Mouse (Mus musculus) stomach, postnatal 0 days (tissue): ENCODE measurements around the gene Zfp386.

Source experiments
- CTCF ChIP-seq: IDR thresholded peaks from 2 replicates; pipeline ENCODE4 v1.5.1; 2016; ENCODE audit warnings: antibody characterized with exemption, low read depth, mild to moderate bottlenecking, moderate library complexity
- EP300 ChIP-seq: optimal IDR thresholded peaks from 2 replicates; pipeline ENCODE3; 2016; ENCODE audit warnings: antibody characterized with exemption

DNA sequence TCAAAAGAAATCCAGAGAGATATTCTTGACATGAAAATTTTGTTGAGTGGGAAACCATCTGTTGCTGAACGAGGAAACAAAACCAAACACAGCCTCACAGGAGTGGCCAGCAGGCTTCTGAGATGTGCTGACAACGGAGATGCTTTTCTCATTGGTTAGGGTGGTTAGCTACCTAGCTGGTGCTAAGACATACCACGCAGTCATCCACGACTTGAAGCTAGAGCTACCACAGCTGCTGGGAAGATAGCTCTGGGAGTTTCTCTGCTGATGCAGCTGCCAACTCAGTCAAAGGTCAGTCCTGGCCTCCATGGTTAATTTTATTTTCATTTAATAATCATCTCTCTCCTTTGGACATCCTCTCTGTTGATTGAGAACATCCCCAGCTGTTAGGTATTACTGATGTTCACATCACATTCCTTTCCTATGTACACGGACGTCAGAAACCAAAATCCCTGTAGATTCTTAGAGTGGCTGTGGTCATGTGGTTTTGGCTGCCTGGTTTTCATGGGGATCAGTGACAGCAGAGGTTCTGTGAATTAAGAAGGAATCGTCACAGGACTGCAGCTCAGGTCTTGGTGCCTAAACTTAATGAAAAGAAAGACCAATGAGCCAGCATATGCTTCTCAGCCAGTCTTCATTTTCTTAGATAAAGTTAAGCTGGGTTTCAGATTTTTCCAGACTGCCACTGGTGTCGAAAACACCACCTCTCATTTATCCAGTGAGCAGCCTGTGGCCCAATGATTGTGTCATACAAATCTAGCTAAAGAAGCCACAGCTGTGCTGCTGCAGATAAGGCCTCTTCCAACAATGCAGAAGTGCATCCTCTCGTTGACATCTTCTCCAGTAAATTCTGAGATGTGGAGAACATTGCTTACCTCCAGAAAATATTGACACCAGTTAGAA, 62.2 kb downstream of the Zfp386 start:
- TF ChIP-seq CTCF (no peak), EP300 (no peak)
